Mouse (Mus musculus) heart, adult 11 months (tissue): ENCODE measurements around the gene Acox2.

ENCODE experiments used
- DNase-seq: peaks from one replicate; pipeline ENCODE4 v3.0.0; 2022

Gene Acox2

DNA sequence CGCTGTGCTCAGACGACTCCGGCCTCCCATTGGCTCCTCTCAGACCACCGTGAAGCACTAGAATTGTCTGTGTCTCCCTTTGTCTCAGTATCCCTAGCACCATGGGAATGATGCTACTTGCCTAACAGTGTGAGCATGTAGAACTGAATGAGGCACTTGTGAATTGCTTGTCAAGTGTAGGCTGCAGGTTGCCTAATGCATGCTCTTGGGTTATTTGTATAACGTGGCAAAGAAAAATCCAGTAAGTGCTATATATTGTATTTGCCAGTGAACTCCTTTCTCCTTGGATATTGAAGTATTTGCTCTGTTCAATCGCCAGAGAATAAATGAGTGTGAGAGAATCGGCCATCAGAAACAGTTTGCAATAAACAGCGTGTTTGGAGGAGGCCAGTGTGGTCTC, 12.3 kb downstream of the Acox2 start:
- DNase-seq: peak; percentile 61

DNA sequence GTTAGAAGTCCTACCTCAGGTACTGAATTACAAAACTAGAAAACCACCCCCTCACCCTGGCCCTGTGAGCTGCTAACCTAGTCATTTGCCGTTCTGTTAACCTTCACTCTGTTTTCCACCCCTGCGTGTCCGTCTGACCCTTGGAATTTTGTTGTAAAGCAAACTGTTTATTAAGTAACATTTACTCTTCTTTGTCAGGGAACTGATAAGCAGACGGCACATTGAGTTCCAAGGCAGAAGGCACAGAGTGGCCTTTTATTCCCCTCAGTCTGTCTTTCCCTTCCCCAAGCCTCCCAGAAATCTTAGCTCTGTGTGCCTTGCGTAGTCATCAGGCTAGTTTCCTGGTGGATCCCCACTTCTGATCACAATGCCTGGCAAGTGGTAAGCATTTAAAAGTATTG, 14.9 kb downstream of the Acox2 start:
- peak; percentile 93 for DNase-seq

DNA sequence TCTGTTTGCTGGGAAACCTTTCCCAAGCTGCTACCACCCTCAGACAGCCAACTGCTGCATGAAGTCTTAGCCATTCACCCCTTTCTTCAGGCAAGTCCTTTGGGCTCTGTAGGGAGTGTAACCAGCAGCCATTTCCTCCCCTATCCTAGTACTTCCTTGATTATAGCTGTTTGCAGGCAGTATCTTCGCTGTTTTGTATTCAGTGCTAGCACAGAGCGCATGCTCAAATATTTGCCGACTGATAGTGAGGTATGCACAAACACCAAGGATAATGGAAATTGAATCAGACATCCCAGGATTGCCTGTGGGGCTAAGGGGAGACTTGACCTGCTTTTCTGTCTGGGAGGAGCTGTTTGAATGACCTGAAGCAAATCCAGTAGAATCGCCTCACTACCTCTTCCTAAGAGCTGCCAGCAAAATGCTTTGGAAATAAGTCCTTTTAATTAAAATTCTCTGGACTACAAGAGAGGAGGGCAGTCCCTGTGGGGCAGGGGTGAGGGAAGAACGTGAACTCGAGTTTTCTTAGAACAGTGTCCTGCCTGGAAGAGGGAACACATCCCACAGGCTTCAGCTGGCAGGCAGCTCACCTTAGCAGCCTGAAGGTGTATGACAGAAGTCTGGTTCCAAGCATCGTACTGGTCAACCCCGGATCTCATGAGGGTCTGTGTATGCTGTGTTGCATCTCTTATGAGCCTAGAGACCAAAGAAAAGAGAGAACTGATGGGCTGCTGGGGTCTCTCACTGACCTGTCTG, 15.8 kb downstream of the Acox2 start:
- DNase-seq: peak; percentile 76

DNA sequence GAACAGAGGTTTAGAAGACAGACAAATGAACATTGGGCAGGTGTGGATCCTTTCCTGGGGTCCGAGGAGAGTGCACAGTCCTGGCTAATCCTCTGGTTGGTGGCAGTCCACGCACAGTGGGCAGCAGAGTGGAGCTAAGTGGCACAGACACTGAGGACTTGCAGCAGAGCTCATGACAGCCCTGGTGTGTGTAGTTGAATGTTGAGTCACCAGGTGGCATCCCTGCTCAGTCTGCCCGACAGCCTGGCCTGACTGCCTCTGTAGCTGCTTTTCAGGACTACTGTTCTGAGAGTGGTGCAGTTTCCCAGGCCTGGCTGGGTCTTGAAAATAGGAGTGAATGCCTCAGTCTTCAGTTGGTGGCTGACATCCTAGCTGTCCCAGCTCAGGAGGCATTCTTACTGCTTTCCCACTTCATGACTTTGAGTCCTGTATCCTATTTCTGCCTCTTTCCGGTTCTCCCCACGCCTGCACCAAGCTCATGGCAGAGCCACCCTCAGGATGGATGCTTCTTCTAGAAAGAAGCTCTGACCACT, 16.7 kb downstream of the Acox2 start:
- DNase-seq: peak; percentile 63

DNA sequence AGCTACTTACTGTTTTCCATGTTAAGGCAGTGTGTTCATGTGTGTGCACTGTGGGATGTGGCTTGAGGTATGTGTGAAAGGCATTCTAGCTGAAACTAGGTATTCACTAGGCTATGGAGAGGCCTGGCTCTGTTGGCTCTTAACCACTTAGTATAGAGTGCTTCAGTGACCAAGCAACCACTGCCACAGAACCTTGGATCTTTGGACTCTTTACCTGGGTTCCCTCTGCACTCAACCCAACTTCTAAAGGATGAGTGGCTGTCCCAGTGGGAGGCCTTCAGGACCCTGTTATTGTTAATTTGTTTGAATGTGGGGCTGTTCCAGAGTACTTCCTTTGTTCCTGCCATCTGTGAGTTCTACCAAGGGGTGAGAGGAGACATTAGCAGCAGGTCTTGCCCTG, 17.3 kb downstream of the Acox2 start:
- peak; percentile 55 for DNase-seq

DNA sequence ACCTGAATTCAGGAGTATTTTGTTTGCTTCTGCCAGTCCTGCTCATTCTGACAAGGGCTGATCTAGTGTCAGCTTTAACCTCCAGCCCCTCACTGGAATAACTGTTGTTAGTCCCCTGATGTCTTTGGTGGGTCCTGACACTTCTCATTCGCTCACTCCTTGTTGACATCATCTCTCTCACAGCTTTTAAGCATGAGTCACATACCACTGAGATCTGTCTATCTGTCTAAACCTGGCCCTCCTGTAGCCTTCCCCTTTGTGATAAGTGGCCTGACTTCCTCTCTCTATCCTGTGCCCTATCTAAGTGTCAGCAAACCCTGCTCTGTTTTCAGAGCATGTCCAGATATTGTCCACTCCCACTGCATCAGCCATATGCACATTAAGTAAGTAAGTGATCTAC, 25.9 kb downstream of the Acox2 start:
- peak; percentile 79 for DNase-seq

DNA sequence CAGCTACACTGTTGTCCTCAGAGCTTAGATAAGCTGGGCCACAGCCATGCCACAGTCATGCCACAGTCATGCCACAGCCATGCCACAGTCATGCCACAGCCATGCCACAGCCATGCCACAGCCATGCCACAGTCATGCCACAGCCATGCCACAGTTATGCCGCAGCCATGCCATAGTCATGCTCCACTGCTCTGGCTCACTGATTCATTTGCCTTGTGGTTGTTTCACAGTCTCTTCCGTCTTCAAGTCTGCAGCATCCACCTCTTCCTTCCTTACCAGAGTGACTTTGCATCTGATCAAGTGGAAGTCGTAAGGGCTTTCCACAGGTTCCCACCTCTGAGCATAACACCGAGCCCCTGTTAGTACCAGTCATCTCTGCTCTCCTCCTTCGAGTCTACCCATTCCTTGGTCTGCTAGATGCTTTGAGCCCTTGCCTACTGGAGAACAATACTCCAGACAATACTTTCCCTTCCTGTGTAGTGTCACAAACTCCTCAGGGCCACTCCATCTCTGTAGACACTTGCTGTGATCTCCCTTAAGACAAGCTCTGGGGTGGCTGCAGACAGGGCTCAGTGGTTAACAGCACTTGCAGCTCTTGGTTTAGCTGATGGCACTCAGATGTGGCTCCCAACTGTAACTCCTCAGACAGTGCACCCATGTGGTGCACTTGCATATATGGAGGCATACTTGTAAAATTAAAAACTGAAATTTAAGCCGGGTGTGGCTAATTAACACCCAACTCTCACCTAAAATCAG, 26.8 kb downstream of the Acox2 start:
- DNase-seq: peak; percentile 79

DNA sequence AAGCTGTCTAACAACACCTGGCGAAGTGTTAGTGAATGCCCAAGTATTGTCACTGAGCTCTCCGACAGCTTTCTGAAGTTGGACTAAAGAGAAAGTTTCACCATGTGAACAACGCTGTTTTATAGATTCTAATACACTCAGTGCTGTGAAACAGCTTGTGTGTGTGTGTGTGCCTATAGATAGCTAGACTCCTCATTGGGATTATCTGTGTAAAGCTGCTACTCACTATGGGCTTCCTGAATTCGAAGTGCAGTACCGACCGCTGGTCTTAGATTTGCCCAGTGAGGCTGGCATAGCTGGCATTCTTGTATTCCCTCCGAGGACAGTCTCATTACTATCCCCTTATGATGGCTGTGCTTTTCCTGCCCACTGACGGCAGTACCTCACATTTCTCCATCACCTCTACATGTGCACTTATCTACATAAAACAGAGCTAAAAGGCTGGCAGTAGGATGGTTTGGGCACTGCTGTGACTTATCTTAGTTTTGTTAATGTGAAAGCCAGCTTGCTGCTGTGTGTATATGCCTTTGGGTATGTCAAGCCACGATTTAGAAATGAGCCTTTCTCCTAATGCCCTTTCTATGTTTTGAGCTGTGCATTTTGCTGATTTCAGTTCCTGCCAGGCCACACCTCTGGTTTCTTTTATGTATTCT, 29.7 kb downstream of the Acox2 start:
- peak; percentile 66 for DNase-seq

DNA sequence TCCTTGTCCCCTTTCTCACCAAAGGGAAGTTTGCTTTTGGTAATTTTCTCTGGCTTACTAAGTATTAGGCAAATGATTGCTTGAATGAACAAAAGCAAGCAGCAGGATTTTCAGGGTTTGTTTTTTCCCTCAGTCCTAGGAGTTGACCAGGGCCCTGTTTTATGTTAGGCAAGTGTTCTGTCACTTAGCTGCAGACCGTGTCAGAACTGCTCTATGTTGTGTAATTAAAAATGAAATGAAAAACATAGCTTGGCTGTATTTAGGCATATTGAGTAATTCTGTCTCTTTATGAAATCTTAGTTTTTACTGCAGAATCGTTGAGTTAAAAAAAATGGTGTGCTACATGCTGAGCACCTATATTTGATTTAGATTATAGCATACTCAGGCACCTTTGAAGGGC, 34.3 kb downstream of the Acox2 start:
- DNase-seq: peak; percentile 16

DNA sequence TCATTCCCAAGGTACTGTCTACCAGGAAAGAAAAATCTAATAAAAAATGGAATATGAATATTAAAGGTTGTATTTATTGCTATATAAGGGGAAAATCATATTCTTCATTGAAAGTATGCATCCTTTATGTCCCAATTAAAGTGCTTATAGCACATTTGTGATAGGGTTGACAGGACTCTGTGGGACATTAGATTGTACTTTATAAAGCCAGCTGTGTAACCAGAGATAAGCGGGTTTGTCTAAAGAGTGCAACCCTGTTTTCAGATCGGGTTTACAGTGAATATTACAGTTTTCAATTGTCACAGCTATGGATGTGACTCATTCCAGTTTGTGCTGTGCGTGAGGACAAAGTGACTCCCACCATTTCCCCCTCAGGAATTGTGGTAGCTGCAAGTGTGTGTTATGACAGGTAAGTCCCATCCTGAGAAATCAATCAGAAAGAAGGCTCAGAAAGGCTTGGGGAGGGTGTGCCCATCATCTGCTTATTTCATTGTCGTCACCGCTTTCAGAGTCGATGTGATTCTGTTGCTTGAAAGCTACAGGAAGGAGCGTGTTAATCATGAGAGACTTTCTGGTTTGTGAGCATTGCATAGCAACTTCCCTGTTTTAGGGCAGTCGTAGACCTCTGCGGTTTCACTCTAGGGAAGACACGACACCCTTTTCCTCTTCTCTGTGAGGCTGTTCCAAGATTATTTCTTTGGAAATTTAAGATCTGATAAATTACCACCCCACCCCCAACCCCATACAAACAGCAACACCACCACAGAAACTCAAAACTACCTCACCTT, 35.5 kb downstream of the Acox2 start:
- DNase-seq: peak; percentile 17

DNA sequence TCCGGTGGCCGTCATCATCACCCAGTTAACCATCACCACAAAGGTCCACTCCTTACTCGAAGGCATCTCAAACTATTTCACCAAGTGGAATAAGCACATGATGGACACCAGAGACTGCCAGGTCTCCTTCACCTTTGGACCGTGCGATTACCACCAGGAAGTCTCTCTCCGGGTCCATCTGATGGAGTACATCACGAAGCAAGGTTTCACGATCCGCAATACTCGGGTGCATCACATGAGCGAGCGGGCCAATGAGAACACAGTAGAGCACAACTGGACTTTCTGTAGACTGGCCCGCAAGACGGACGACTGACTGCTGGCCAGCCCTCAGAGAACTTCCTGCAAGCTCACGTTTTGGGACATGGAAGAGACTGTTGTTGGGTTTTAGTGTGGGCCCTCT, 36.6 kb downstream of the Acox2 start:
- DNase-seq: peak; percentile 87

DNA sequence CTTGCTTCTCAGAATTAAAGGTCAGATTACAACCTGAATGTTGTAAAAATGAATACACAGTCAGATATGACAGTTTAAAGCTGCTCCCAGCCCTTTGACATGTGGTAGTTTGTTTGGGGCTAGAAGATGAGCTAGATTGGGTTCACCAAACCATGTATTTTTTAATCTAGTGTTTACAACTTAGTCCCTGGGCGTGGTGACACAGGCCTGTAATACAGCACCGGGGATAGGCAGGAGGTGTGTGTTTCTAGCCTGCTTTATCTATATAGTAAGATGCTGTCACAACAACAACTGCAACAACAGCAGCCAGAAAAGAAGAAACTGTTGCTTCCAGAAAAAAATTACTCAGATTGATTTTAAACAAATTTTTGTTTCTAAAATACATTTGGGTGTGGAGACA, 38.2 kb downstream of the Acox2 start:
- no peak for DNase-seq

DNA sequence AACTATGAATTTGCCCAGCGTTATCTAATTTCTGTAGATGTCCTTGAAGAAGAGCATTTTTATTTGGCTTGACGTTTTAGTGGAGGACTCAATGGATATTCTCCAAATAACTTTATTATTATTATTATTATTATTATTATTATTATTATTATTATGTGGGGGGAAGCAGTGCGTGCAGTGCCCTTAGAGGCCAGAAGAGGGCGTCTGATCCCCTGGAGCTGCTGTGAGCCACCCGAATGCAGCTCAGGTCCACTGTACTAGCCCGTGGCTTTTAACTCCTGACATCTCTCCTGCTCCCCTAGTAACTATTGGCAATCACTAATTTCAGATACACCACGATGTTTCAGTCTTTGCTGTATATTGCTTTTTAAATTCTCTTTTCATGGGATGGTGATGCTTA, 38.8 kb downstream of the Acox2 start:
- peak; percentile 80 for DNase-seq

DNA sequence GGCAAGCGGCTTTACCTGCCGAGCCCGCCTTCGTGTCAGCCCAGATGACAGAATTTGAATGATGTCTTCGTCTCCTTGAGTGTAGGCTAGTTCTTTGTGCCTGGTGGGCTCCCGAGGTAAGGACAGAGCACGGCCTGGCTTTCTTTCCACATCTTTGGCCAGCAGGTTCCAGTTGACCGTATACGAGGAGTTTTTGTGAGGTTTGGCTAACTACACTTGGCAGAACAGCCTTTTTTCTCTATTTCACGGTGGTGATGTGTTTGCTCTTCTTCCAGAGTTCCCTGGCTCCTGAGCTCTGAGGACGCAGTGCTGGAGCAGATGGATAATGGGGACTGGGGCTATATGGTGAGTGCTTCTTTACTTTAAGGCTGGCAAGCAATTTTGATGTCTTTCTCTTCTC, 39.3 kb downstream of the Acox2 start:
- DNase-seq: peak; percentile 60

DNA sequence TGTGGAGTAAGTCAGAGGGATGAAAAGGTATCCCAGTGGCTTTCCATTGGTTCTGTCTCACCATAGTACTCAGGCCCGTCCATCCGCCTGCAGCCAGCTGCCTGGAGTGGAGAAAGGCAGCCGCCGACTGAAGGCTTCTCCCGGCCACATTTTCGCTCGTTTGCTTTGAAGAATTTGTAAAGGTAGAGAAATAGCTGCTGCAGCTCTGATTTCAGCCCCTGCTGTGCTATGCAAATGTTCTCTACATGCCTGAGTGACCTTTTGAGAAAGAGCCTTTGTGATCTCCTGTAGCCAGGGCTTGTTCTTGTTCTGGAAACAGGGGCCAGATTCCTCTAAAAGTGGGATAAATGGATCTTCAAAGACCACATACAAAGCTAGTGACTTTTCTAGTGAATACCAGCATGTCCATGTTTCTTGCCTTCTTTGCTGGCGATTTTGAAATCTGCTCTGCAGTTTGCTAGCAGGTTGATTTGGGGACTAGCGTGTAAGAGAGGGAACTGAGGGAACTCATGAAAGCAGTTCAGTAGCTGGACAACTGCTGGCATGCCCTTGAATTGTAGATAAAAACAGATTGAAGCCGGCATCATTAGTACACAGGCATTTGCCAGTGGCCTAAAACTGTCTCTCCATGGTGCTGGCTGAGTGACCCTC, 40.3 kb downstream of the Acox2 start:
- DNase-seq: peak; percentile 35

DNA sequence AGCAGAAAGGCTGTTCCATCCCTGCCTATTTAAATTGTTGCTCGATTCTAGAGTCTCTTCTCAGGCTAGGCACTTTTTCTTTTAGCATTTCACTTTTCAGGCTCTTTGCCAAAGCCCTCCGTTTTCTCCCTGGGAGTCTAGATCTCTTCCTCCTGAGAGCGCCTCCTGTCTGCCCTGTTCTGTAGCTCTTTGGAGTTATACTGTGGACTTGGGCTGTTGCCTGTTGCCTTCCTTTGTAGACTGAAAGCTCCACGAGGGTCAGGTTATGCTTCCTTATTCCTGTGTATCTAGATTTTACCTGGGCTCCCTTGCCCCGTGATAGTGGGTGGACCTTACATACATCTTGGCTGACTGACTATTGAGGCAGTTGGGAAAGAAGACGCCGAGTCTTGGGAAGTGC, 40.9 kb downstream of the Acox2 start:
- no peak for DNase-seq

DNA sequence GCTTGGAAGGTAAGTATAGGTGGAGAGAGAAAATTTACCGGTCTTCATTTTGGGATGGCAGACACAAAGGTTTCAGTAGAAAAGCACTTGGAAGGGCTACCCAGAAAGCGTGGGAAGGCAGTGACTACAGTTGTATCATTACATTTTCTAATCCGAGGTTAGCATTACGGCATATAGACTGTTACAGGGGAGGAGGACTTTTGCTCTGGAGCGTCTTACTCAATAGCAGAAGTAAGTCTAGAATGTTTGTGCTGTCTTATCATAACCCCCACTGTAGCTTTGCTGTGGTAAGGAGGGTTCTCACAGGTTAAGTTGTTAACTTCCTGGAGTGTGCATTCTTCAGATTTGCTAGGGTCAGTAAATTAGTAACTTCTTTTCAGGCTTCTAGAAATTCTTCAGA, 43.1 kb downstream of the Acox2 start:
- peak; percentile 9 for DNase-seq

DNA sequence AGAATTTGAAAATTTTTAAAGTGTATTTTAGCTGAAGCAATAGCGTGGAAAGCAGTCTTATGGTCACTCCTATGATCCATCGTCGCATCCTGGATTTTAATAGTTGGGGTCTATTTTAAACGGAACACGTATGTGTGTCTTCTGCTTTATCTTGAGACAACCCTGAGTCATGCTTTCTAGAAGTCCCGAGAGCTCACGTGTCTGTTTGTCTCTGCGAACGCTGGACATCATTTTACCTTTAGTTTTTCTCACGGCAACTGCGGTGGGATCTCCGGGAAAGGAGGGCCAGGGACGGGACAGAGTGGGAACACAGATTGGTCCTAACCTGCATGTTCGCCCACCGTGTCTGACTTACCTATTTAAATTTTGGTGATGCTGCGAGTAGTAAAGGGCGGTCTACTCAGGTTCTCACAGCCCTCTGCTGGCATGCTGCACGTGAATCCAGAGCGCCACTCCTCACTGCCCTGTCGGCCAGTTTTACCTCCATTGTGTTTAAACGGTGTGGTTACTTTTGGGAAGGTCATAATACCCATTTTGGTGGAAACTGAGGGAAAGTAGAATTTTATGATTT, 43.9 kb downstream of the Acox2 start:
- DNase-seq: peak; percentile 75

DNA sequence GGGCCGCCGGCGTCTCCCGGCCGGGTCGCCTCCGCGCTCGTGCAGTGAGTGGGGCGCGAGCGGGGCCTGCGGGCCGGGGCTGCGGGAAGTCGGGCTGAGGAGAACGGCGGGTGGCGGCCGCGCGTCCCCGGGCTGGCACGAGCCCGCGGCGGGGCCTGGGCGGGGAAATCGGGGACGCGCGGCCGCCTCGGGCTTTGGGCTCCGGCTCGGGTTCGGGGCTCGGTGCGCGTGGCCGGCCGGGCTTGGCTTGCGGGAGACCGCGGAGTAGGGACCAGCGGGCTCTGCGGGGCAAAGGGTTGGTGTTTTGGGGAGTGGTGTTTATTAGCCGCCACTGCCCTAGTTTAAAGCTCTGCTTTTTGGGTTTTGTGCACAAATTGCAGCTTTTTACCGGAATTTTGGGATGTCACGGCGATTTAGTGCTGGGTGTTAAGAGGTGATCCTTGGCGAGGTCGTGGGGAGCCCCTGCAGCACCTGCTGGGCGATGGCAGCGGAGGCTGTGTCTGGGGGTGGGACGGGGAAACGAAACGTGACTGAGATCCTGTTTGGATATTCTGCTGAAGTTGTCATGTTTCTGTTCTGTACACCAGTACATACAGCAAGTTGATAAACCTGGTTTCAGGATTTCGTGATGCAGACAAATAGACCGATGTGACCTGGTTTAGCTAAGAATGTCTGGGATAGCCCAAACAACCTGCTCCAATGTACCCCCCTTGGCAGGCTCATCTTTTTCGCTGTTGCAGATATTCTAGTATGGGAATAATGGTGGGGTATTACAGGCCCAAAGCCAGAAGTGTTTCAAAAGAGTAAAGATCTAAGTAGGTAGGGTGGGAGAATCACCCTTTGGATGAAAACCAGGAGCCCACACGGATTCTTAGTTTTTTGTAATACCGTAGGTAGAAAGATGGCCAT, 44.6 kb downstream of the Acox2 start:
- no peak for DNase-seq

DNA sequence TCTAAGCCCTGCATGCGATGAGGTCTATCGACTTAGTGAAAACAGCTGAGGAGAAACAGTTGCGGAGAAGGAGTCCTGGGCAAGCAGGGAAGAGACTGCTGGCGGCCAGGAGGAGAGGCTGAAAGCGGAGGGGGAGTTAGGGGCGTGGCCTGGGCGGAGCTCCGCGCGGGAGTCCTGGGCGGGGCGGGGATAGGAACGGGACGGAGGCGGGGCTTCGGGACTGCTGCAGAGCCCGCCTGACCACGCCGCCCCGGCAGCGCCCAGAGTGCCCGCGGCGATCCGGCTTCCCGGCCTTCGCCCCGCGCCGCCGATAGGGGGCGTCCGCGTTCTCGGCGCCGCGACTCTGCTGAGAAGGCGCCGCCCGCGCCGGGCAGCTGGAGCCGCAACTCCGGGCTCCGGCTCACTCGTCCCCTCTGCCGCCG, 45.3 kb downstream of the Acox2 start, which contains the start of gene Kctd6:
Gene Kctd6 (plus strand): TSS at position 338 of the 422 bp plus-strand sequence.
- peak; percentile 100 for DNase-seq

DNA sequence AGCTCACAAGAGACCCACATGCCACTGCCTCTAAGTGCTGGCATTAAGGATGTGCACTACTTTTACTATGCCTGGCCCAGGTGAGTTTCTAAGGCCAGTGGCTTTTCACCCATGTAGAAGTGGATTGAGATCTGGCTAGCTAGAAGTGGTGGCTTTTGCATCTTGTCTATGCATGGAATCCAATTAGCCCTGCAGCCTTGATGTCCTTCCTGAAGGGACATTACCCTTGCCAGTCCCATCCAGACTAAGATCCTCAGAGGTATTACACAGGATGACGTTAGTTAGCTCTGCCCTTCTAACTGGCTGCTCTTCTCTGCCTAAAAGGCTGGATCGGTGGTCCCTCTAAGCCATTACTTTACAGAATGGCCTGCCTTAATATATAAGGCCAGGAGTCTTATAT, 46.2 kb downstream of the Acox2 start:
- peak; percentile 88 for DNase-seq
